ENCODE assay signal across 21 mouse cellular contexts in the genomic region with DNA sequence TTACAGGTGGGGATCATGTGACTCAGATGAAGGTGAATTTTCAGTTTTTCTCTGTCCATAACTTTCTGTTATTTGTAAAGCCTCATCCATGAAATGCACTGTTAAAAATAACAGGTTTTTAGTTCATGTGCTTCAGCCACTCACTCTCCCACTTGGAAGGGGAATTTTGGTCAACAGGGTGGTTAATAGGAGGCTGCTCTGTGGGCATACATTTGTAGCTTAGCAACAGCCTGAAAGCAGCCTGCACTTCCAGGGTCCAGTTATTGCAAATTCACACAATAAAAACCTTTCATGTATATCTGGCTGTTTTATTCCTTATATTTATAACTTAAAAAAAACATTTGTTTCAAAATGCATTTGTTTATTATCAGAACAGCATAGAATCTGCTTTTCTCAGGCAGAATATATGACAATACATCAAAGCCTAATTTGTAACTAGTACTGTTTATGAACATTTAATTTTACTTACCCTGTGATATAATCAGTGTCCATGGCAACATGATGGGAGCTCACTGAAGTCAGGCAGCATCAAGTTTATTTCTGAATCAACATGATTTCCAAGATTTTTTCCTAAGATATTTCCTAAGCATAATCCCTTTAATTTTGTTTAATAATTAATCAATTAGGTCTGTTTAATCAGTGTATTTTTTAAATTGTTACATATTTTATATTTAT.
DNase-seq lines count a peak whose midpoint lies in the region; ATAC-seq lines count a peak whose summit lies in the region.
"Had no signal": no experiment of that assay in that cellular context is flagged by ENCODE, and none has a peak within 500 bp of the region (broad histone marks: within the 10 kb centered on the region; RNA-seq: fewer than 3 reads in every experiment).

No protein-coding gene starts in this region.

- no peak overlapping the region for H3K4me2 ChIP-seq in hindbrain, embryonic 15.5 days
- no peak overlapping the region for H3K4me2 ChIP-seq in hindbrain, embryonic 12.5 days (replicated peaks)
- no peak overlapping the region for H3K4me2 ChIP-seq in forebrain, embryonic 15.5 days (replicated peaks)
- no peak overlapping the region for H3K4me2 ChIP-seq in midbrain, embryonic 16.5 days (ENCODE audit: low read length)
- H3K4me2 ChIP-seq: heart, embryonic 13.5 days; limb, embryonic 13.5 days; liver, embryonic 13.5 days; lung, embryonic 14.5 days had no signal

- H3K27me3 ChIP-seq in hindbrain, embryonic 15.5 days = no peaks in the 10 kb centered on the region
- no peaks in the 10 kb centered on the region for H3K27me3 ChIP-seq in hindbrain, embryonic 12.5 days
- no peaks in the 10 kb centered on the region for H3K27me3 ChIP-seq in forebrain, embryonic 15.5 days
- H3K27me3 ChIP-seq in midbrain, embryonic 16.5 days (ENCODE audit: control insufficient read depth, insufficient read depth, low read depth, low read length) = no peaks in the 10 kb centered on the region
- H3K27me3 ChIP-seq: heart, embryonic 13.5 days; limb, embryonic 13.5 days; liver, embryonic 13.5 days had no signal

- peak; percentile 79; the same call in 1 of the 2 replicates for ATAC-seq in hindbrain, embryonic 15.5 days (ENCODE audit: low FRiP score, low read depth)
- no peak for ATAC-seq in hindbrain, embryonic 12.5 days (ENCODE audit: low FRiP score)
- ATAC-seq in forebrain, embryonic 15.5 days (replicated peaks) = peak; percentile 64; the same call in 1 of the 2 replicates
- peak; percentile 85; the same call in 1 of the 2 replicates for ATAC-seq in midbrain, embryonic 16.5 days
- ATAC-seq: intestine, postnatal 0 days had no signal

- H3K4me3 ChIP-seq in hindbrain, embryonic 15.5 days = no peak overlapping the region
- no peak overlapping the region for H3K4me3 ChIP-seq in hindbrain, embryonic 12.5 days
- H3K4me3 ChIP-seq in forebrain, embryonic 15.5 days = no peak overlapping the region
- H3K4me3 ChIP-seq in midbrain, embryonic 16.5 days (ENCODE audit: low read depth, low read length) = no peak overlapping the region
- H3K4me3 ChIP-seq: heart, embryonic 13.5 days; limb, embryonic 13.5 days; liver, embryonic 13.5 days had no signal

- DNase-seq in brain, embryonic 18.5 days (ENCODE audit: low read depth, low spot score) = peak; percentile 8
- no peak for DNase-seq in adipocyte (ENCODE audit: low spot score)
- no peak for DNase-seq in right cerebral cortex, postnatal 25 days
- DNase-seq: adrenal gland, adult 2 months; cerebellum, adult 11-12 months; cerebellum, postnatal 14 days; gastrocnemius, postnatal 10 days; heart, adult 18-20 months; heart, postnatal 4 days; liver, embryonic 13.5 days; lung, embryonic 14.5 days; lung, postnatal 36 days; thymus, postnatal 14 days had no signal

- no peak overlapping the region; the same call in 1 of the 2 replicates for H3K27ac ChIP-seq in hindbrain, embryonic 15.5 days (replicated peaks)
- no peak overlapping the region for H3K27ac ChIP-seq in hindbrain, embryonic 12.5 days
- H3K27ac ChIP-seq in forebrain, embryonic 15.5 days (replicated peaks) = no peak overlapping the region
- peak overlapping the region; percentile 53 for H3K27ac ChIP-seq in midbrain, embryonic 16.5 days (ENCODE audit: low read length)
- H3K27ac ChIP-seq: heart, embryonic 13.5 days; limb, embryonic 13.5 days; liver, embryonic 13.5 days; stomach, postnatal 0 days had no signal

- peaks cover 4% of the 10 kb centered on the region; the same call in 1 of the 2 replicates for H3K4me1 ChIP-seq in hindbrain, embryonic 15.5 days (replicated peaks)
- H3K4me1 ChIP-seq in hindbrain, embryonic 12.5 days = no peaks in the 10 kb centered on the region
- no peaks in the 10 kb centered on the region for H3K4me1 ChIP-seq in forebrain, embryonic 15.5 days
- H3K4me1 ChIP-seq in midbrain, embryonic 16.5 days (ENCODE audit: control insufficient read depth, insufficient read depth, low read length) = peaks cover 4% of the 10 kb centered on the region; the same call in 1 of the 2 replicates
- H3K4me1 ChIP-seq: heart, embryonic 13.5 days; limb, embryonic 13.5 days; liver, embryonic 13.5 days had no signal

- no peaks in the 10 kb centered on the region for H3K9me3 ChIP-seq in hindbrain, embryonic 15.5 days
- H3K9me3 ChIP-seq in hindbrain, embryonic 12.5 days (replicated peaks) = no peaks in the 10 kb centered on the region
- H3K9me3 ChIP-seq in forebrain, embryonic 15.5 days = no peaks in the 10 kb centered on the region
- no peaks in the 10 kb centered on the region for H3K9me3 ChIP-seq in midbrain, embryonic 16.5 days (replicated peaks; ENCODE audit: control insufficient read depth, low read length, poor library complexity, severe bottlenecking)
- H3K9me3 ChIP-seq: heart, embryonic 13.5 days; limb, embryonic 13.5 days; liver, embryonic 13.5 days had no signal

- no peaks in the 10 kb centered on the region for H3K36me3 ChIP-seq in hindbrain, embryonic 15.5 days
- no peaks in the 10 kb centered on the region for H3K36me3 ChIP-seq in hindbrain, embryonic 12.5 days
- H3K36me3 ChIP-seq in forebrain, embryonic 15.5 days = no peaks in the 10 kb centered on the region
- H3K36me3 ChIP-seq in midbrain, embryonic 16.5 days (ENCODE audit: control insufficient read depth, insufficient read depth, low read length) = no peaks in the 10 kb centered on the region
- H3K36me3 ChIP-seq: heart, embryonic 13.5 days; limb, embryonic 13.5 days; liver, embryonic 13.5 days had no signal

- H3K9ac ChIP-seq in hindbrain, embryonic 15.5 days = no peak overlapping the region
- H3K9ac ChIP-seq in hindbrain, embryonic 12.5 days = no peak overlapping the region
- no peak overlapping the region for H3K9ac ChIP-seq in forebrain, embryonic 15.5 days (replicated peaks)
- H3K9ac ChIP-seq in midbrain, embryonic 16.5 days (ENCODE audit: low read depth, low read length) = no peak overlapping the region
- H3K9ac ChIP-seq: heart, embryonic 13.5 days; limb, embryonic 13.5 days; liver, embryonic 13.5 days; lung, embryonic 14.5 days had no signal
